Mouse (Mus musculus): Measurements from ENCODE around the gene Bad.
"Not testable (repeated sequence)": the region's sequence is repeated elsewhere in the genome, so short reads cannot be mapped to it uniquely, and the experiment has no call there.

DNA sequence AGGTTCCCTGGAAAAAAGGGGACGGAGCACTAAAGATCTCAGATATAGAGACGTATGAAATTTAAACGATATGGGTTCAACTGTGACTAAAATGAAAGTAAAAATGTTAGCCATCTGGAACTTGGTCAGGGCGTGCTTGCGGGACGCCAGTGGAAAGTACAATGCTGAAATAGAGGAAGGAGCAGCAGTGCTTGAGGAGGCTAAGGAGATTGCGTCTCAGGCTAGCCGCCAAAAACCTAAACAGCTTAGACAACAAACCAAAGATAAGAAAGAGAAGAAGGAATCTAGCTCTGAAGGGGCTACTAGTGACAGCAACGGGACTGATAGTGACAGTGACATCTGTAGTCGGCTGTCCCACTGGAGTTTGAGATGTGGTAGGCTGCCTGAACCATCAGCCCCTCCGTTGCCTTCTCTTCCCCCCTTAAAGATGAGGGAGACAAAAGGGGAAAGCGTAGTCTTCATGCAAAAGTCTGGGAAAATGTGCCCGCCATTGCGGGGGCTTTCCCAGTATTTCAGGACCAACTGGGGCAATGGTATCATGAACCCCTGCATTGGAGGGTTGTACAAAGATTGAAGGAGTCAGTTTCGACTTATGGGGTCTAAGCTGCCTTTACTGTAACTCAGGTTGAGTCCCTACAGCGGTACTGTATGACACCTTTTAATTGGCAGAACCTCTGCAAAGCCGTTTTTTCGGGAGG is 45.9 kb upstream of the Bad start:
- not testable (repeated sequence) for TF ChIP-seq CTCF (IDR thresholded peaks at IDR 0.05; ENCODE audit: extremely low read depth, insufficient read depth, insufficient read length, insufficient replicate concordance); POLR2A (IDR thresholded peaks at IDR 0.05; ENCODE audit: low read depth, low read length)
